Mouse (Mus musculus) embryonic facial prominence, embryonic 13.5 days (tissue): ENCODE measurements around the gene Park7. TPM values are rescaled to one million over a fixed set of nuclear protein-coding genes. Genes with fewer than 3 reads are reported as not detected.
"Not testable (repeated sequence)": the region's sequence is repeated elsewhere in the genome, so short reads cannot be mapped to it uniquely, and the experiment has no call there.

Experiments used
- ATAC-seq: fragments of 200-750 bp; cut with Nextera tagmentation; 2 replicates; pipeline ENCODE4 v1.8.0; 2017; ENCODE audit warnings: low read depth; ENCODE audit not compliant: insufficient number of reproducible peaks, insufficient read depth, low FRiP score, low TSS enrichment
- H3K27ac ChIP-seq: fragments of 300-500 bp; sonication (generic); 2 replicates; pipeline ENCODE4 v1.5.1; 2015; ENCODE audit warnings: moderate library complexity, mild to moderate bottlenecking, inconsistent platforms
- H3K27me3 ChIP-seq: fragments of 300-500 bp; sonication (generic); 2 replicates; pipeline ENCODE4 v1.6.1; 2015; ENCODE audit warnings: mild to moderate bottlenecking, inconsistent platforms
- H3K36me3 ChIP-seq: fragments of 300-500 bp; sonication (generic); 2 replicates; pipeline ENCODE4 v1.6.1; 2015; ENCODE audit warnings: mild to moderate bottlenecking, inconsistent platforms
- H3K4me1 ChIP-seq: fragments of 300-500 bp; sonication (generic); 2 replicates; pipeline ENCODE4 v1.6.1; 2015; ENCODE audit warnings: inconsistent platforms
- H3K4me2 ChIP-seq: fragments of 300-500 bp; sonication (generic); 2 replicates; pipeline ENCODE4 v1.6.1; 2015; ENCODE audit warnings: moderate library complexity, mild to moderate bottlenecking, inconsistent platforms
- H3K4me3 ChIP-seq: fragments of 300-500 bp; sonication (generic); 2 replicates; pipeline ENCODE4 v1.5.1; 2015; ENCODE audit warnings: mild to moderate bottlenecking, inconsistent platforms
- H3K9ac ChIP-seq: fragments of 300-500 bp; sonication (generic); 2 replicates; pipeline ENCODE4 v1.6.1; 2015; ENCODE audit warnings: mild to moderate bottlenecking, inconsistent platforms
- H3K9me3 ChIP-seq: fragments of 300-500 bp; sonication (generic); 2 replicates; pipeline ENCODE4 v1.6.1; 2016; ENCODE audit warnings: inconsistent platforms
- WGBS: fragments of 180-500 bp; shearing (Covaris S2); methylation state at CpG from one replicate; pipeline ENCODE4 v1.1.7; 2015; ENCODE audit warnings: mixed read lengths; 5-methylcytosine and 5-hydroxymethylcytosine counted together
- polyA plus RNA-seq: library from polyadenylated mRNA; unstranded; fragments of >200 nt; fragmentation: Nextera tagmentation; extraction: Ambion mirVana; gene quantifications from 2 replicates; pipeline ENCODE4 v1.2.1, GENCODE M21; 2015

Park7 gene
- polyA plus RNA-seq, 1 experiment from 2014 or later, result 449 TPM

DNA sequence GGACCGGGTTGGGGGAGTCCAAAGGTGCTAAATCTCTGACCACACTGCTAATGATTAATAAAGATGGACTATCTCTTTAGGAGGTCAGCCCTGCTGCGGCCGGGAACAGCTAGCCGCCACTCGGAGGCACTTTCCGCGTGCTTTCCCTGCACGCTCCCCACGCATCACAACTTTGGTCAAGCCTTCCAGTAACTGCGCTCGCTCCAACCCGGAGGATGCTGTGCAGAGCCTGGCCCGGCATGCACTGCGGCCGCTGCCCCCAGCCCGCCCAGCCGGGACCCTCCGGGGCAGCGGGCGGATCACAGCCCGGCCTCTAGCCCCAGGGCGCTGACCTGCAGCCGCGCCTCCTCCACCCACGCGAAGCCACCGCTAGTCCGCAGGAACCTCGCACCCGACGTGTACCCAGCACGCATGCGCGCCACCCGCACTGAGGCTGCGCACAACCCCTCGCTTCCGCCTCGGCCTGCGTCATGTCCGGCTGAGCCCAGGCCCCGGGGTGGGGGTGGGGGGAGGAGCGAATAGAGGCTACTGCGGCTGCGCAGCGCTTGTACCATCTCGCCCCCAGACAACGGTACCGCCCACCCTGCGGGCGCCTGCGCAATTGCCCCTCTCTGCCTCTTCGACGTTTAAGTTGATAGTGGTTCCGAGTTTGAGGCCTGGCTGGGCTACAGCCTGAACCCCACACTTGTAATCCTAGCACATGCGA lies 4.6 kb downstream of the Park7 start:
- ATAC-seq, result peak; percentile 89
- Histone ChIP-seq H3K9me3 (no peaks in the 10 kb centered on the region), H3K4me1 (peaks cover 23% of the 10 kb centered on the region), H3K36me3 (peaks cover 29% of the 10 kb centered on the region), H3K27ac (peak overlapping the region; percentile 83), H3K4me3 (peak overlapping the region; percentile 88), H3K4me2 (peak overlapping the region; percentile 72), H3K27me3 (no peaks in the 10 kb centered on the region), H3K9ac (peak overlapping the region; percentile 98)
- WGBS, result under 1% methylated on average over 56 of the region's 56 CpGs

- H3K27ac ChIP-seq, H3K9ac ChIP-seq, H3K27me3 ChIP-seq, ATAC-seq, H3K9me3 ChIP-seq: not testable (repeated sequence)
- WGBS, result 74% methylated on average over 5 of the region's 5 CpGs
- peaks cover 38% of the 10 kb centered on the region for H3K36me3 ChIP-seq
- H3K4me3 ChIP-seq, result peak overlapping the region; percentile 88; the same call in 1 of the 2 replicates
- H3K4me1 ChIP-seq, result peaks cover 20% of the 10 kb centered on the region
- H3K4me2 ChIP-seq, result peak overlapping the region; percentile 72
Observed at GRCm38 (mm10) chr4:150908512-150908911, 5.7 kb downstream of the Park7 start.

GRCm38 (mm10) chr4:150907099-150907498 lies 7.1 kb downstream of the Park7 start:
- Histone ChIP-seq H3K4me2 (no peak overlapping the region), H3K27me3 (no peaks in the 10 kb centered on the region), H3K9me3 (no peaks in the 10 kb centered on the region), H3K4me1 (peaks cover 15% of the 10 kb centered on the region), H3K4me3 (no peak overlapping the region), H3K27ac (no peak overlapping the region), H3K9ac (no peak overlapping the region), H3K36me3 (peaks cover 52% of the 10 kb centered on the region)
- WGBS, result 91% methylated on average over 8 of the region's 8 CpGs
- ATAC-seq, result no peak

DNA sequence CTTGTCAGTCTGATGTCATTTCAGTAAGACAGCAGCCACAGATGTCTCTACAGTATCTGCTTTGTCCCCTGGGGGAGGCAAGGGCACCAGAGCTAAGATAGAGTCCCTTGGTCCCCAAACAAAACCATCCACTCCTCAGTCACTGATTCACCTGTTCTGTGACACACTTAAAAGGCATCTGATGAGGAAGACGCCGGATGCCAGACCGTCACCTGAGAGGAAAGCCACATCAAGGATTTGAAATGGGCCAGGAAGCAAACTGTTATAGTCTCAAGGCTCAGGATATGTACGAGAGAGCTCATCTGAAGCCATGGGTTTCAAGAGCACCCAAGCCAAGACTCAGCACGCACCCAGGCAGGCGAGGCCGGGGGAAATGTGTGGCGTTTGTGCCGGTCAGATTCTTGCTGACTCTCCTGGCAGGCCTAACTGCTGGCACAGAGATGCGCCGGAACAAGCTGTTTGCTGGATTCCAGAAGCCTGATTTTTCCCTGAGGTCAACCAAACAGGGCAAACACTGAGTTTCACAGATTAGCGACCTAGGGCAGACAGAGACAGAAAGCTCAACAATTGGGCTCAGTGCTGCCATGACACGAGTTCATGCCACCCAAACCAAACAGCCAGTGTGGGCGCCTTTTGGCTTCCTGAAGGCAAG lies 11.0 kb downstream of the Park7 start:
- Histone ChIP-seq H3K9me3 (no peaks in the 10 kb centered on the region), H3K9ac (no peak overlapping the region), H3K36me3 (peaks cover 90% of the 10 kb centered on the region), H3K27ac (no peak overlapping the region), H3K4me3 (no peak overlapping the region), H3K27me3 (no peaks in the 10 kb centered on the region), H3K4me2 (no peak overlapping the region), H3K4me1 (peaks cover 6% of the 10 kb centered on the region; the same call in 1 of the 2 replicates)
- ATAC-seq, result no peak
- 94% methylated on average over 14 of the region's 14 CpGs for WGBS

DNA sequence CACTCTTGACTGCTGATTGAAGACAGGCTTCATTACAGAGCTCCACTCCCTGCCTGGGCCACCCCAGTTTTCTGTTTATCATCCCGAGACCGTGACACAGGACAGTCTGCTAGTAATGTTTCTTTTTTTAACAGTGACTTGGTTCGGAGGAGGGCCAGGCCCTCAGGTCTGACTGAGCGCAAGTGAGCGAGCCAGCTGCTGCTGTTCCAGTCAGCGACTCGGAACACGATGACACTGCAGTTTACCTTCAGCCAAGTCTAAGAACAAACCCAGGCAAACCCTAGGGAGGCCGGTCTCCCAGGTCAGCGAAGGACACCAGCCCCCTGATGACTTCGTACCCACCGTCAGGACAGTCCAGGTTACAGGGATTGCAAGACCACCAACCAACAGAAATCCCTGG lies 12.2 kb downstream of the Park7 start:
- no peaks in the 10 kb centered on the region for H3K27me3 ChIP-seq
- peaks cover 91% of the 10 kb centered on the region for H3K36me3 ChIP-seq
- no peak overlapping the region for H3K9ac ChIP-seq
- no peaks in the 10 kb centered on the region for H3K9me3 ChIP-seq
- H3K4me1 ChIP-seq, result no peaks in the 10 kb centered on the region
- WGBS, result 90% methylated on average over 12 of the region's 12 CpGs
- H3K27ac ChIP-seq, result no peak overlapping the region
- H3K4me3 ChIP-seq, result no peak overlapping the region
- no peak for ATAC-seq
- H3K4me2 ChIP-seq, result no peak overlapping the region

DNA sequence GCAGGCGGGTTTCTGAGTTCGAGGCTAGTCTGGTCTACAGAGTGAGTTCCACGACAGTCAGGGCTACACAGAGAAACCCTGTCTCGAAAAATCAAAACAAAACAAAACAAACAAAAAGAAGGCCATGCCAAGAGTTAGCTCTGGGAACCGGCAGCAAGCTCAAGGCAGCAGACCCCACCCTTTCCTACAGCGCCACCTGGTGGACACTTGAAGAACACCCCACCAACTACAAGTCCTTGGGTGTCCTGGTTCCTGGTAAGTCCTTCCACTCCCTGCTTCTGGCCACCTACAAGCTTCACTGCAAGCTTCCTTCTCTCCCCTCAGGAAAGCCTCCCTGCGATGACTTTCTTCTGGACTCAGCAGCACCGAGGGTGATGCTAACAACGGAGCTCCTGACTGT lies 12.6 kb downstream of the Park7 start:
- WGBS, result 56% methylated on average over 9 of the region's 9 CpGs
- H3K9ac ChIP-seq, result no peak overlapping the region
- H3K4me3 ChIP-seq, result no peak overlapping the region
- no peaks in the 10 kb centered on the region for H3K9me3 ChIP-seq
- peaks cover 91% of the 10 kb centered on the region for H3K36me3 ChIP-seq
- ATAC-seq, result no peak
- H3K4me2 ChIP-seq, result no peak overlapping the region
- no peaks in the 10 kb centered on the region for H3K4me1 ChIP-seq
- no peaks in the 10 kb centered on the region for H3K27me3 ChIP-seq
- no peak overlapping the region for H3K27ac ChIP-seq

DNA sequence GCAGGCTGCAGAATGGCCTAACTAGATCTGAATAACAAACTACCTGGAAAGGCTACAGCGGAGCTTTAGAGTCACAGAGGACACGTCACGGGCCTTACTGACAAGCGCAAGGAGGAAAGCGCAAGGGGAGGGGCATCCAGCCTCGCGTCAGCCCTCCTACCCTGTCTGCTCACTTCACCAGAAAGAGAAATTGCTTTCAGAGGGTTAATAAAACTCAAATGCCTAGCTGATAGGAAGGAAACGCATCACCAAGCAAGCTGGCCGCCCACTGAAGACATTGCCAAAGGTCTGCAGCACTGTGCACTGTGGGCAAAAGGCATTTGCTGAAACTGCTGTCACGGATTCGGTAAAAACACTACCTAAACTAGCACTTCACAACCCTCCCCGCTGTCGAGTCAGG lies 13.8 kb downstream of the Park7 start:
- Histone ChIP-seq H3K4me2 (no peak overlapping the region), H3K9me3 (no peaks in the 10 kb centered on the region), H3K27ac (no peak overlapping the region), H3K36me3 (peaks cover 92% of the 10 kb centered on the region), H3K4me1 (no peaks in the 10 kb centered on the region), H3K9ac (no peak overlapping the region), H3K27me3 (no peaks in the 10 kb centered on the region), H3K4me3 (no peak overlapping the region)
- no peak for ATAC-seq
- WGBS, result 93% methylated on average over 13 of the region's 13 CpGs

GRCm38 (mm10) chr4:150898716-150899365 lies 15.4 kb downstream of the Park7 start:
- H3K36me3 ChIP-seq, result peaks cover 80% of the 10 kb centered on the region

DNA sequence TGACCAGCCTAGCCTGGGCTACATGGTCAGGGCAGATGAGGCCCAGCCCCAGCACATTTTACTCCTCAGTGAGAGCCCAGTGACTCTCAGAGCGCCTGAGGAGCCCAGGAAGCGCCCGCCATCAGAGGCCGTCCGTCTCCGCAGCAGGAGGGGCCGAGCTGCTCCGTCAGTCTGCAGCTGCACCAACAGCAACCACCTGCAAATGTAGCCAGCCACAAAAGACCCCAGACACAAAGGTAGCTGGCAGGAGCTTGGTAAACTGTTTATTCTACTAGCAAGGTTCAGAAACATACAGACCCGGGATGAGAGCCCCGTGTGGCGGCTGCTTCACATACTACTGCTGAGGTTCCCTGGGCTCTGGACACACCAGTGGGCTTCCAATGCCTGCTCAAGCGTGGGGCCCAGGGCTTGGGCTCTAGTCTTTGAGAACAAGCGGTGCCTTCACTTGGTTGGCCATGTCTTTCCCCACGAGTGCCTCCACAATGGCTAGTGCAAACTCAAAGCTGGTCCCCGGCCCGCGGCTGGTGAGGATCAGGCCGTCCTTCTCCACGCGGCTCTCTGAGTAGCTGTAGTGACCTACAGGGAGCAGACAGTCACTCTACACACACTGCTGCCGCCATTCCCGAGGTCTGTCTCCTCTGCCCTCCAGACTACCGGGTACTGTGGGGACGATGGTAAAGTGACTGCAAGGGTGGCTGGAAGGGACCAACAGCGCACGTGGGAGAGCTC lies 17.2 kb downstream of the Park7 start:
- WGBS, result 95% methylated on average over 26 of the region's 26 CpGs
- Histone ChIP-seq H3K9ac (no peak overlapping the region; the same call in 1 of the 2 replicates), H3K4me3 (no peak overlapping the region), H3K4me1 (0 out of 2 replicates have a peak, but pooled peaks cover 9% of the 10 kb centered on the region), H3K9me3 (no peaks in the 10 kb centered on the region), H3K4me2 (no peak overlapping the region), H3K27ac (no peak overlapping the region), H3K36me3 (peaks cover 62% of the 10 kb centered on the region), H3K27me3 (no peaks in the 10 kb centered on the region)
- no peak for ATAC-seq

More at GRCm38 (mm10) chr4:150898716-150899365, 15.4 kb downstream of the Park7 start:
- 49% methylated on average over 13 of the region's 13 CpGs for WGBS
- Histone ChIP-seq H3K9ac (no peak overlapping the region), H3K27me3 (no peaks in the 10 kb centered on the region), H3K27ac (no peak overlapping the region), H3K4me3 (no peak overlapping the region), H3K9me3 (no peaks in the 10 kb centered on the region), H3K4me2 (no peak overlapping the region), H3K4me1 (0 out of 2 replicates have a peak, but pooled peaks cover 9% of the 10 kb centered on the region)
- ATAC-seq, result no peak

DNA sequence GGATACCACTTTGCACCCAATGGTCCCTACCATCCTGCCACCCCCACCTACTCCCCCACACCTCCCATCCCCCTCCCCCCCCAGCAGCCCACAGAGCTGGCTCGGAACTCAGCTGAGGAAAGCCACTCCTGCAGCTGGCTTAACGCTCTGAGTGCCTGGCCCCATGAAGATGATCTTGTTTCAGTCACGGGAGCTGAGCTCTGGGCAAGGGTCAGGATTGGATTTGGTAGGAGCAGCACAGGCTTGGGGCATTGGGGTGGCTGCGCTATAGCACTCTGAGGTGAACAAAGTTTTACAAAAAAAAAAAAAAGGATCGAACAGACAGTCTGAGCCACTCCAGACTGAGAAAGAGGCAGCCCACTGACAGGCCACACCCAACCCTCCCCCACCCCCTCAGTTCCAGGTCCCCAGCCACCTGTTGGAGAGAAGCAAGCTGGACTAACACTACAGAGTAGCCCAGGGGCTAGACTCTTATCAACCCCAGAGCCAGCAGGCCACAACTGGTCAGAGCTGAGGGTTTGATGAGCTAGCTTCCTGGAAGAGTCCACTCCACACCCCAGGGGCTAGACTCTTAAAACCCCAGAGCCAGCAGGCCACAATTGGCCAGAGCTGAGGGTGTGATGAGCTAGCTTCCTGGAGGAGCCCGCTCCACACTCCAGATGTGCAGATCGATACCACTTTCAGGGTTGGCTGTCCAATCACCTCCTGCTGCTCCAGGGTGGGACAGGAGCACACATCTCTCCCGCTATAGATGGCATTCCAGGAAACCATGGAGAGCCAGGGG lies 19.3 kb downstream of the Park7 start:
- H3K4me2 ChIP-seq, result no peak overlapping the region
- WGBS, result 54% methylated on average over 8 of the region's 8 CpGs
- H3K27ac ChIP-seq, result no peak overlapping the region
- 0 out of 2 replicates have a peak overlapping the region, but pooled peaks have one; percentile 6 for H3K9ac ChIP-seq
- no peaks in the 10 kb centered on the region for H3K27me3 ChIP-seq
- peaks cover 19% of the 10 kb centered on the region for H3K4me1 ChIP-seq
- H3K36me3 ChIP-seq, result peaks cover 40% of the 10 kb centered on the region
- no peak overlapping the region for H3K4me3 ChIP-seq
- no peak for ATAC-seq
- no peaks in the 10 kb centered on the region for H3K9me3 ChIP-seq

GRCm38 (mm10) chr4:150891308-150891707 lies 22.9 kb downstream of the Park7 start:
- peaks cover 32% of the 10 kb centered on the region for H3K4me1 ChIP-seq
- WGBS, result 68% methylated on average over 5 of the region's 5 CpGs
- no peak overlapping the region for H3K27ac ChIP-seq
- no peak for ATAC-seq
- no peak overlapping the region for H3K9ac ChIP-seq
- H3K4me3 ChIP-seq, result no peak overlapping the region
- peaks cover 4% of the 10 kb centered on the region for H3K36me3 ChIP-seq
- H3K9me3 ChIP-seq, result no peaks in the 10 kb centered on the region
- no peak overlapping the region for H3K4me2 ChIP-seq
- H3K27me3 ChIP-seq, result no peaks in the 10 kb centered on the region
